Mouse (Mus musculus) neutrophil, adult 83 days (primary cell): Measurements from ENCODE around the gene Olfr766-ps1. TPM values are rescaled to one million over a fixed set of nuclear protein-coding genes. Genes with fewer than 3 reads are reported as not detected.

Experiments
- total RNA-seq, 2 experiments: library from RNA; stranded (reverse); gene quantifications; one replicate each; pipeline ENCODE4 v1.2.4; 2023

Gene Olfr766-ps1
- not detected for total RNA-seq

DNA sequence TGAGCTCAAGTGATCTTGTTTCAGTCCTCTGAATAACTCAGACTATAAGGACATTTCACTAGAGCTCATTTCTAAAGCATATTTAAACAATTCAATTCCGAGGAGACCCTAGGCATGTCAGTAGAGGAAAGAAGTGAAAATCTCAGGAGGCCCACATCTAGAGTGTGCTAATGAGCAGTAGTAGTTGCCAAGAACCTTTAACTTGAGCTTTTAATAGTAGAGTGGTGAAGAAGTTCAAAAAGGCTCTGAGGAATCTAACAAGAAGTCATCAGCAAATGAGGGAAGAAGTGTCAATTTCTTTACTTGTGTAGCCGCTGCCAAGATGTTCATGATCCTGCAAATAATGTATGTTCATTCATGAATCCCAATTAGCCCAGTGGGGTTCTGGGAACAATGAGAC, at the start of gene Olfr766-ps1:
TSS of gene Olfr766-ps1 (minus strand) at position 101 of the 400 bp plus-strand sequence.

GRCm38 (mm10) chr10:129117761-129118160, 49.0 kb upstream of the Olfr766-ps1 start, which contains the start of gene Olfr769:
Gene Olfr769 (minus strand): TSS chr10:129117861.

DNA sequence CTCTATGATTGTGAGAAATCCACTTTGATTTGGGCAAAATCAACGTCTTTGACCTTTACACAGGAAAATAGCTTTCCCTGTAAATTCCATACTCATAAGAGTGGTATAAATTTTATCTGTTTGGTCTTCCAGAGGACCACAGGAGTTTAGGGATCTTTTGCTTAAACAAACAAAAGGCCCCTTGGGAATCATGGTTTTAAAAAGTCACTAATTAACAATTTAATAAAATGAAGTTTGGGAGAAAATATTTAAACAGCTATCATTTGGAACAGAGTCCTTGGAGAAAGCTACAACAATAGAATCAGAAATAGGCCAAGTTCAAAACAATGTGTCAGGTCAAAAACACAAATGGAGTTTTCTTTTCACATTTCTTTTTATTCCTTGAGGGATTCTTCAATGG, 30.5 kb upstream of the Olfr766-ps1 start, which contains the start of gene Olfr768:
TSS of gene Olfr768 (minus strand) at position 101 of the 400 bp plus-strand sequence.

GRCm38 (mm10) chr10:129082810-129083209, 14.0 kb upstream of the Olfr766-ps1 start, which contains the start of gene Olfr767:
Gene Olfr767 (minus strand): TSS chr10:129082910.

GRCm38 (mm10) chr10:129049898-129050297, 18.9 kb downstream of the Olfr766-ps1 start, which contains the start of gene Olfr765:
Gene Olfr765 (minus strand): TSS chr10:129049998.

DNA sequence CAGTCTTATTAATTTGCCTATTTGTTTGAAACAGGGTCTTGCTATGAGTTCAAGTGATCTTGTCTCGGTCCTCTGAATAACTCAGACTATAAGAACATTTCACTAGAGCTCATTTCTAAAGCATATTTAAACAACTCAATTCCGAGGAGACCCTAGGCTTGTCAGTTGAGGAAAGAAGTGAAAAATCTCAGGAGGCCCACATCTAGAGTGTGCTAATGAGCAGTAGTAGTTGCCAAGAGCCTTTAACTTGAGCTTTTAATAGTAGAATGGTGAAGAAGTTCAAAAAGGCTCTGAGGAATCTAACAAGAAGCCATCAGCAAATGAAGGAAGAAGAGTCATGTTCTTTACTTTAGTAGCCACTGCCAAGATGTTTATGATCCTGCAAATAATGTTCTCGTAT, 29.0 kb downstream of the Olfr766-ps1 start, which contains the start of gene Olfr764-ps1:
TSS of gene Olfr764-ps1 (minus strand) at position 101 of the 400 bp plus-strand sequence.

Other genes starting within 250 kb of the Olfr766-ps1 start
- 10 to 100 TPM; 20.5 to 25.1 TPM for gene Ormdl2, start 247.3 kb downstream of the Olfr766-ps1 start, total RNA-seq
- under 1 TPM in 1 of 2 experiments, not detected in 1; 0.13 TPM for gene Gdf11, start 177.3 kb downstream of the Olfr766-ps1 start, total RNA-seq
- gene Cd63, start 168.0 kb downstream of the Olfr766-ps1 start, total RNA-seq = 100 to 1,000 TPM; 136 to 156 TPM
- gene Rdh5, start 146.1 kb downstream of the Olfr766-ps1 start, total RNA-seq = 1 to 10 TPM; 3.2 to 6.0 TPM
- gene Bloc1s1, start 144.9 kb downstream of the Olfr766-ps1 start, total RNA-seq = 10 to 100 TPM; 80.0 to 90.6 TPM
- gene Itga7, start 135.2 kb downstream of the Olfr766-ps1 start, total RNA-seq = under 1 TPM in 1 of 2 experiments, not detected in 1; 0.09 TPM
- not detected for gene Mettl7b, start 108.0 kb downstream of the Olfr766-ps1 start, total RNA-seq
- gene Olfr9, start 79.5 kb downstream of the Olfr766-ps1 start, total RNA-seq = not detected
- gene Olfr763, start 58.2 kb downstream of the Olfr766-ps1 start, total RNA-seq = not detected
- not detected for gene Olfr764-ps1, start 29.1 kb downstream of the Olfr766-ps1 start, total RNA-seq
- gene Olfr765, start 19.0 kb downstream of the Olfr766-ps1 start, total RNA-seq = not detected
- not detected for gene Olfr767, start 13.9 kb upstream of the Olfr766-ps1 start, total RNA-seq
- not detected for gene Olfr768, start 30.4 kb upstream of the Olfr766-ps1 start, total RNA-seq
- not detected for gene Olfr769, start 48.9 kb upstream of the Olfr766-ps1 start, total RNA-seq
- not detected for gene Olfr770, start 70.0 kb upstream of the Olfr766-ps1 start, total RNA-seq
- gene Olfr771, start 95.8 kb upstream of the Olfr766-ps1 start, total RNA-seq = not detected
- gene Olfr772, start 108.9 kb upstream of the Olfr766-ps1 start, total RNA-seq = not detected
- not detected for gene Olfr773, start 118.4 kb upstream of the Olfr766-ps1 start, total RNA-seq
- gene Olfr774, start 167.2 kb upstream of the Olfr766-ps1 start, total RNA-seq = not detected
- not detected for gene Olfr775, start 179.4 kb upstream of the Olfr766-ps1 start, total RNA-seq
- gene Olfr776, start 190.2 kb upstream of the Olfr766-ps1 start, total RNA-seq = not detected
- gene Olfr777, start 202.5 kb upstream of the Olfr766-ps1 start, total RNA-seq = not detected
- gene Olfr780, start 249.1 kb upstream of the Olfr766-ps1 start, total RNA-seq = not detected